Mouse (Mus musculus) lung, embryonic 14.5 days (tissue): ENCODE data around the gene Hdac7. TPM values are rescaled to one million over a fixed set of nuclear protein-coding genes. Genes with fewer than 3 reads are reported as not detected.

Experiments
- ATAC-seq: fragments of 200-750 bp; cut with Nextera tagmentation; 2 replicates; pipeline ENCODE4 v1.8.0; 2017; ENCODE audit warnings: mild to moderate bottlenecking, moderate TSS enrichment, moderate library complexity; ENCODE audit not compliant: insufficient read depth
- DNase-seq: peaks from one replicate; pipeline ENCODE4 v3.0.0-alpha.2; 2015
- H3K27ac ChIP-seq: fragments of 300-500 bp; sonication (generic); 2 replicates; pipeline ENCODE4 v1.5.1; 2014; ENCODE audit warnings: low read depth, mild to moderate bottlenecking, moderate library complexity
- H3K27me3 ChIP-seq: fragments of 300-500 bp; sonication (generic); 2 replicates; pipeline ENCODE4 v1.6.1; 2014; ENCODE audit warnings: low read length, control low read depth; ENCODE audit not compliant: insufficient read depth
- H3K36me3 ChIP-seq: fragments of 300-500 bp; sonication (generic); 2 replicates; pipeline ENCODE4 v1.6.1; 2014; ENCODE audit warnings: control low read depth; ENCODE audit not compliant: insufficient read depth
- H3K4me1 ChIP-seq: fragments of 300-500 bp; sonication (generic); 2 replicates; pipeline ENCODE4 v1.6.1; 2014; ENCODE audit warnings: antibody characterized with exemption, control low read depth; ENCODE audit not compliant: insufficient read depth
- H3K4me2 ChIP-seq: fragments of 300-500 bp; sonication (generic); 2 replicates; pipeline ENCODE4 v1.6.1; 2014; ENCODE audit warnings: mild to moderate bottlenecking
- H3K4me3 ChIP-seq: fragments of 300-500 bp; sonication (generic); 2 replicates; pipeline ENCODE4 v1.5.1; 2014; ENCODE audit warnings: low read depth, low read length
- H3K9ac ChIP-seq: fragments of 300-500 bp; sonication (generic); 2 replicates; pipeline ENCODE4 v1.6.1; 2014
- H3K9me3 ChIP-seq: fragments of 300-500 bp; sonication (generic); 2 replicates; pipeline ENCODE4 v1.6.1; 2016; ENCODE audit warnings: low read depth, low read length, control low read depth
- CTCF ChIP-seq: IDR thresholded peaks from 2 replicates; pipeline ENCODE4 v1.5.1; 2016; ENCODE audit warnings: antibody characterized with exemption, low read depth
- WGBS: fragments of 180-500 bp; shearing (Covaris S2); extraction: QIAGEN DNeasy Blood & Tissue Kit; methylation state at CpG from one replicate; pipeline ENCODE4 v1.1.7; 2014; 5-methylcytosine and 5-hydroxymethylcytosine counted together
- polyA plus RNA-seq: library from polyadenylated mRNA; unstranded; fragments of >200 nt; fragmentation: Nextera tagmentation; extraction: Ambion mirVana; gene quantifications from 2 replicates; pipeline ENCODE4 v1.2.1, GENCODE M21; 2014

Gene Hdac7
- polyA plus RNA-seq, 1 experiment from 2014 or later, result 51.2 TPM

DNA sequence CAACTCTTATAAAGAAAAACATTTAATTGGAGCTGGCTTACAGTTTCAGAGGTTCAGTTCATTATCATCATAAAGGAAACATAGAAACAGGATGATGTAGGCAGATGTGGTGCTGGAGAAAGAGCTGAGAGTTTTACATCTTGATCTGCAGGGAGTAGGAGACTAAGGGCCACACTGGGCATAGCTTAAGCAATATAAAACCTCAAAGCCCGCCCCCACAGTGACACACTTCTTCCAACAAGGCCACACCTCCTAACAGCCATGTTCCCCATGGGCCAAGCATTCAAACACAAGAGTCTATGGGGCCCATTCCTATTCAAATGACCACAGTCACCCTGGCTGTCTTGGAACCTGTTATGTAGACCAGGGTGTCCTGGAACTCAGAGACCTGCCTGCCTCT lies 64.7 kb downstream of the Hdac7 start:
- Histone ChIP-seq H3K27me3 (no peaks in the 10 kb centered on the region), H3K9me3 (no peaks in the 10 kb centered on the region), H3K27ac (no peak overlapping the region), H3K9ac (no peak overlapping the region), H3K4me1 (peaks cover 3% of the 10 kb centered on the region; the same call in 1 of the 2 replicates), H3K4me3 (no peak overlapping the region), H3K4me2 (no peak overlapping the region), H3K36me3 (no peaks in the 10 kb centered on the region)
- 88% methylated on average over 1 of the region's 1 CpGs for WGBS
- DNase-seq (no peak), ATAC-seq (no peak)
- TF ChIP-seq CTCF, result no peak

DNA sequence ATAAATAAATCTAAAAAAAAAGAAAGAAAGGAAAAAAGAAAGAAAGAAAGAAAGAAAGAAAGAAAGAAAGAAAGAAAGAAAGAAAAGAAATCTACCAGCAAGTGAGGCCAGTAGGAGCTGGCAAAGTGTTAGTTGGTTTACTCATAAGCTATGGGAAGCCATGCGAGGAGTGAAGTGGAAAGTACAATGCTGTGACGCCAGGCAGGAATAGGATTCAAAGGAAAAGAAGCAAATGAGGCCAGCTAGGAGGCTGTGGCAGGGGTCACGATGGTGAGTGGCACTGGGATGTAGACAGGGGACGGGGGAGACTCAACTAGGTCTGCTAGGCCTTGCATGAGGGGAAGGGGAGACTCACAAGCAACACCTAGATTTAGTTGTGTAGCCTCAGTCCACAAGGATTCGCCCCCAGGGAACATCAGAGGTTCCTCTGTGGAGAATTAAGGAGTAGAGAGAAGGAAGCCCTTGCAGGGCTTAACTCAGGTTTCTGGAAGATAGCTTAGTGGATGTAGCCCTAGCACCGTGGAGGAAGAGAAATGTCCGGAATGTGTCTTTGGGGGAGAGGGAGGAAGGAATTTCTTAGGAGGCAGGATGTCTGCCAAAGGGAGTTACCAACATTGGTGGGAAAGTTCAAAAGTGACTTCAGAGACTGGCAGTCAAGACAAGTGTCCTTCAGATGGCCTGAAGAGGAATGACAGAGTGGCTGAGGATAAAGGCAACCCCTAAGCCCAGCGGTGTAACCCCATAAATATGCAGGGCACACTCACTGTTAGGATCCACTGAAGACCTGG lies 65.8 kb downstream of the Hdac7 start, which contains the start of gene Slc48a1:
Gene Slc48a1 (plus strand): TSS at position 210 of the 788 bp plus-strand sequence.
- no peak within 1 kb of the TSS for H3K9ac ChIP-seq
- TF ChIP-seq CTCF, result no peak
- peaks cover 11% of the 10 kb centered on the region for H3K4me1 ChIP-seq
- no peak within 1 kb of the TSS for H3K27ac ChIP-seq
- no peaks in the 10 kb centered on the region for H3K9me3 ChIP-seq
- no peaks in the 10 kb centered on the region for H3K36me3 ChIP-seq
- ATAC-seq, result no peak
- no peak within 1 kb of the TSS for H3K4me3 ChIP-seq
- H3K4me2 ChIP-seq, result no peak within 1 kb of the TSS
- DNase-seq, result peak; percentile 64
- WGBS, result 56% methylated on average over 8 of the region's 8 CpGs
- no peaks in the 10 kb centered on the region for H3K27me3 ChIP-seq

DNA sequence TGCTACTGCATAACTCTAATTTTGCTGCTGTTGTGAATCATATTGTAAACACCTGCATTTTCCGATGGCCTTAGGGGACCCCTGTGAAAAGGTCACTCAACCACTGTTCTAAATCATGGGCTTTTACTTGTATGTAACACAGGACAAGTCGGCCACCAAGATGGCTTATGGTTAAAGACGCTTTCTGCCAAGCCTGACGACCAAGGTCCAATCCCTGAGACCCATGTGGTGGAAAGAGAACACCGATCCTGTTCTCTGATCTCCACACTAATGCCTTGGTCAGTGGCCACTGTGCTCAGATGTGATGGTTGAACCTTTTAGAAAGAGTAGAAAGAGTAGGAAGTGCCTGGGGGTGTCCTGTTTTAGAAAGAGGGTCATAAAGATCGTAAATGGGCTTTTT lies 67.4 kb downstream of the Hdac7 start:
- ATAC-seq, result no peak

DNA sequence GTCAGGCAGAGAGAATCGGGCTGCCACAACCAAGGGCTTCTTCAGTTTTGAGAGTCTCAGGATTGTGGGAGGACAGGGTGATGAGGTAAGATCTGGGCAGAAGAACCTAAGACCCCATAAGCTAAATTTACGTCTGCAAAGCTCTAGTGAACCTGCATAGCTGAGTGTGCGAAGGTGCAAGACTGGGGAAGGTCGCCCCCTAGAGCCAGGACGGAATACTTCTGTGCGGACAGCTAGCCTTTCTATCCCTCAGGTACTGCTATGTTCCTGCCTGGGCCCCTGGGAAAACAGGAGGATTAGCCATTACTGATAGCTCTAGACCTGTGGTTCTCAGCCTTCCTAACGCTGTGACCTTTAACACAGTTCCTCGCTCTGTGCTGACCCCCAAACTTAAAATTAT lies 67.8 kb downstream of the Hdac7 start:
- no peaks in the 10 kb centered on the region for H3K9me3 ChIP-seq
- TF ChIP-seq CTCF, result peak; percentile 85
- WGBS, result 12% methylated on average over 8 of the region's 8 CpGs
- H3K36me3 ChIP-seq, result no peaks in the 10 kb centered on the region
- DNase-seq, result peak; percentile 85
- H3K27ac ChIP-seq, result no peak overlapping the region
- no peak overlapping the region for H3K4me3 ChIP-seq
- no peaks in the 10 kb centered on the region for H3K27me3 ChIP-seq
- no peak for ATAC-seq
- H3K4me2 ChIP-seq, result no peak overlapping the region
- H3K9ac ChIP-seq, result no peak overlapping the region
- H3K4me1 ChIP-seq, result peaks cover 23% of the 10 kb centered on the region

More for the DNA sequence above, 67.4 kb downstream of the Hdac7 start:
- TF ChIP-seq CTCF, result no peak
- peaks cover 23% of the 10 kb centered on the region for H3K4me1 ChIP-seq
- H3K4me3 ChIP-seq, result no peak overlapping the region
- no peak overlapping the region for H3K27ac ChIP-seq
- H3K4me2 ChIP-seq, result no peak overlapping the region
- WGBS, result 80% methylated on average over 6 of the region's 6 CpGs
- H3K36me3 ChIP-seq, result no peaks in the 10 kb centered on the region
- DNase-seq, result no peak
- H3K9me3 ChIP-seq, result no peaks in the 10 kb centered on the region
- no peaks in the 10 kb centered on the region for H3K27me3 ChIP-seq
- no peak overlapping the region for H3K9ac ChIP-seq

DNA sequence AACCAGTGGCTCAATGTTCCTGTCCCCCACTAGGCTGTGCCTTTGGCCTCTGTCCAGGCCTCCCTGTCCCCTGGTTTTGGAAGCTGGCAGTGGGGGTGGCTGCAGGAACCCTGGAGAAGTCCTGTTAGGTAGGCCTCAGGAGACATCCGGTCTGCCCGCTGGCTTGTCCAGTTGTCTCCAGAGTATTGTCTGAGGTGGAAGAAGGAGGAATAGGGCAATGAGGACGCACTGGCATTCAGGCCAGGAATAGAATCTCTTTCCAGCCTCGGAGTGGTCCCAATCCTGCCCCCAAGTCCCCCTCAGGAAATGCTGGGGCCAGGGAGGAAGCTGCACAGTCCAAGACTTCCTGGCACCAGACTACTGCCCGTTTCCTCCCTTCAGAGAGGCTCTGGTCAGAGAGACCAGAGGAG lies 70.3 kb downstream of the Hdac7 start:
- 44% methylated on average over 5 of the region's 5 CpGs for WGBS
- peaks cover 23% of the 10 kb centered on the region for H3K4me1 ChIP-seq
- peak overlapping the region; percentile 93 for H3K27ac ChIP-seq
- peak; percentile 46; the same call in 1 of the 2 replicates for ATAC-seq
- H3K27me3 ChIP-seq, result no peaks in the 10 kb centered on the region
- H3K4me3 ChIP-seq, result no peak overlapping the region
- no peaks in the 10 kb centered on the region for H3K9me3 ChIP-seq
- DNase-seq, result peak; percentile 70
- peak overlapping the region; percentile 37; the same call in 1 of the 2 replicates for H3K4me2 ChIP-seq
- no peak for TF ChIP-seq CTCF
- no peak overlapping the region for H3K9ac ChIP-seq
- no peaks in the 10 kb centered on the region for H3K36me3 ChIP-seq

DNA sequence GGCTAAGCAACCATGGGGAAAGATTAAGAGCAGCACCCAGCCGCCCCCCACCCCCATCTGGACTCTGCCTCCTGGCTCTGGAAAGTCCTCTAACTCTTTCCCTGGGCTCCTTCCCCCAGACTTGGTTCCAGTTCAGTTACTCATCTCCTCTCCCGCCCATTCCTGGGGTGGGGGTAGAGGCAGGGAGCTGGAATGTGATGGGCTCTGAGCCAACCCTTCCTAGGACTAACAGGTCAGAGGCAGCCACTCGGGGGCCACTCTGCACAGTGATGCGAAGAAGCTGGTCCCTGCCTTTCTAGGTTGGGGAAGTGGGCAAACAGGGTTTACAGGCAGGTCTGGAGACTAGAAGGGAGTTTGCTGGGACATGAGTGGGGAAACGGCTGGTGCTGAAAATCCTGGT lies 71.2 kb downstream of the Hdac7 start:
- DNase-seq, result peak; percentile 94
- no peak for TF ChIP-seq CTCF
- Histone ChIP-seq H3K4me2 (peak overlapping the region; percentile 37; the same call in 1 of the 2 replicates), H3K9ac (no peak overlapping the region), H3K4me3 (no peak overlapping the region), H3K27ac (peak overlapping the region; percentile 93), H3K36me3 (no peaks in the 10 kb centered on the region), H3K4me1 (peaks cover 24% of the 10 kb centered on the region), H3K9me3 (no peaks in the 10 kb centered on the region), H3K27me3 (no peaks in the 10 kb centered on the region)
- peak; percentile 86 for ATAC-seq
- 11% methylated on average over 5 of the region's 5 CpGs for WGBS

DNA sequence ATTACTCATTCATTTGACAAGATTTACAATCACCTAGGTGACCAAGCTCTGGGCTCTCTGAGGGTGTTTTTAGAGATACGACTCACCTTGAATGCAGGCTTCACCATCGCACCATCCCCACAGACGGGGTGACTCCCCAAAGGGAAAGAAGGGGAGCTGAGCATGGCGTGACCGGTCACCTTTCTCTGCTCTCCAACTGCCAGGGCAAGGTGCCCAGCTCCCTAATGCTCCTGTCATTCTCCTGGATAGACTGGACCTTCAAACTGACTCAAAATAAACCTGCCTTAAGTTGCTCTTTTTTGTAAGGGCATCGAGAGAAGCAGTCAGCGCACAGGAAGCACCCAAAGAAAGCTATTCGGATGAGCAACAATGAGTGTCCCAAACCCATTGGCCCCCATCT lies 74.0 kb downstream of the Hdac7 start:
- Histone ChIP-seq H3K4me2 (no peak overlapping the region), H3K27ac (no peak overlapping the region), H3K27me3 (peaks cover 7% of the 10 kb centered on the region; the same call in 1 of the 2 replicates), H3K9ac (no peak overlapping the region), H3K4me3 (no peak overlapping the region), H3K4me1 (peaks cover 42% of the 10 kb centered on the region), H3K36me3 (no peaks in the 10 kb centered on the region), H3K9me3 (no peaks in the 10 kb centered on the region)
- TF ChIP-seq CTCF, result no peak
- DNase-seq (no peak), ATAC-seq (no peak)
- WGBS, result 81% methylated on average over 8 of the region's 8 CpGs
